Mouse (Mus musculus): ENCODE data around the gene Rap1gds1. TPM values are rescaled to one million over a fixed set of nuclear protein-coding genes. Genes with fewer than 3 reads are reported as not detected.

Rap1gds1 gene
- polyA plus RNA-seq, 1 experiment from 2014 or later: 35.5 TPM

GRCm38 (mm10) chr3:138945516-138945915 is 129.5 kb downstream of the Rap1gds1 start:
- H3K4me2 ChIP-seq (ENCODE audit: low read length): no peak overlapping the region
- H3K36me3 ChIP-seq (ENCODE audit: control insufficient read depth, insufficient read depth, low read length): peaks cover 11% of the 10 kb centered on the region; the same call in 1 of the 2 replicates
- WGBS: 70% methylated on average over 3 of the region's 3 CpGs
- H3K27ac ChIP-seq (ENCODE audit: low read depth, low read length): no peak overlapping the region
- no peaks in the 10 kb centered on the region for H3K4me1 ChIP-seq (ENCODE audit: control insufficient read depth, insufficient read depth, low read length)
- no peak overlapping the region for H3K9ac ChIP-seq (ENCODE audit: low read length)
- ATAC-seq (no peak), DNase-seq (ENCODE audit: low spot score) (peak; percentile 39)
- H3K27me3 ChIP-seq (replicated peaks; ENCODE audit: control insufficient read depth, insufficient read depth, low read length): no peaks in the 10 kb centered on the region
- no peak overlapping the region for H3K4me3 ChIP-seq (ENCODE audit: low read depth, low read length)
- no peaks in the 10 kb centered on the region for H3K9me3 ChIP-seq (replicated peaks; ENCODE audit: control insufficient read depth, low read length)

GRCm38 (mm10) chr3:138941604-138942003 is 133.4 kb downstream of the Rap1gds1 start:
- ATAC-seq (no peak), DNase-seq (ENCODE audit: low spot score) (peak; percentile 16)
- Histone ChIP-seq H3K27ac (ENCODE audit: low read depth, low read length) (no peak overlapping the region), H3K9ac (ENCODE audit: low read length) (no peak overlapping the region), H3K27me3 (replicated peaks; ENCODE audit: control insufficient read depth, insufficient read depth, low read length) (no peaks in the 10 kb centered on the region), H3K36me3 (ENCODE audit: control insufficient read depth, insufficient read depth, low read length) (peaks cover 35% of the 10 kb centered on the region), H3K4me3 (ENCODE audit: low read depth, low read length) (no peak overlapping the region), H3K4me1 (ENCODE audit: control insufficient read depth, insufficient read depth, low read length) (no peaks in the 10 kb centered on the region), H3K9me3 (replicated peaks; ENCODE audit: control insufficient read depth, low read length) (no peaks in the 10 kb centered on the region), H3K4me2 (ENCODE audit: low read length) (no peak overlapping the region)
- 43% methylated on average over 9 of the region's 9 CpGs for WGBS

GRCm38 (mm10) chr3:138937241-138937640 is 137.8 kb downstream of the Rap1gds1 start:
- peaks cover 28% of the 10 kb centered on the region for H3K36me3 ChIP-seq (ENCODE audit: control insufficient read depth, insufficient read depth, low read length)
- H3K4me1 ChIP-seq (ENCODE audit: control insufficient read depth, insufficient read depth, low read length): no peaks in the 10 kb centered on the region
- DNase-seq (ENCODE audit: low spot score): no peak
- no peak overlapping the region for H3K4me3 ChIP-seq (ENCODE audit: low read depth, low read length)
- WGBS: 96% methylated on average over 10 of the region's 10 CpGs
- no peak overlapping the region for H3K4me2 ChIP-seq (ENCODE audit: low read length)
- peaks cover 3% of the 10 kb centered on the region; the same call in 1 of the 2 replicates for H3K9me3 ChIP-seq (replicated peaks; ENCODE audit: control insufficient read depth, low read length)
- no peak overlapping the region for H3K9ac ChIP-seq (ENCODE audit: low read length)
- H3K27ac ChIP-seq (ENCODE audit: low read depth, low read length): no peak overlapping the region
- H3K27me3 ChIP-seq (replicated peaks; ENCODE audit: control insufficient read depth, insufficient read depth, low read length): no peaks in the 10 kb centered on the region
- no peak for ATAC-seq

- WGBS: 95% methylated on average over 8 of the region's 8 CpGs
- Histone ChIP-seq H3K4me1 (ENCODE audit: control insufficient read depth, insufficient read depth, low read length) (no peaks in the 10 kb centered on the region), H3K9me3 (replicated peaks; ENCODE audit: control insufficient read depth, low read length) (peaks cover 3% of the 10 kb centered on the region; the same call in 1 of the 2 replicates), H3K27ac (ENCODE audit: low read depth, low read length) (no peak overlapping the region), H3K9ac (ENCODE audit: low read length) (no peak overlapping the region), H3K36me3 (ENCODE audit: control insufficient read depth, insufficient read depth, low read length) (peaks cover 28% of the 10 kb centered on the region), H3K27me3 (replicated peaks; ENCODE audit: control insufficient read depth, insufficient read depth, low read length) (no peaks in the 10 kb centered on the region), H3K4me3 (ENCODE audit: low read depth, low read length) (no peak overlapping the region), H3K4me2 (ENCODE audit: low read length) (no peak overlapping the region)
- no peak for ATAC-seq
- no peak for DNase-seq (ENCODE audit: low spot score)
These were observed 138.2 kb downstream of the Rap1gds1 start for GRCm38 (mm10) chr3:138936780-138937179.

- Histone ChIP-seq H3K27ac (ENCODE audit: low read depth, low read length) (no peak overlapping the region), H3K4me2 (ENCODE audit: low read length) (no peak overlapping the region), H3K9ac (ENCODE audit: low read length) (no peak overlapping the region), H3K36me3 (ENCODE audit: control insufficient read depth, insufficient read depth, low read length) (peaks cover 8% of the 10 kb centered on the region), H3K4me1 (ENCODE audit: control insufficient read depth, insufficient read depth, low read length) (no peaks in the 10 kb centered on the region), H3K9me3 (replicated peaks; ENCODE audit: control insufficient read depth, low read length) (no peaks in the 10 kb centered on the region), H3K4me3 (ENCODE audit: low read depth, low read length) (no peak overlapping the region), H3K27me3 (replicated peaks; ENCODE audit: control insufficient read depth, insufficient read depth, low read length) (no peaks in the 10 kb centered on the region)
- ATAC-seq (no peak), DNase-seq (ENCODE audit: low spot score) (no peak)
- WGBS: 92% methylated on average over 4 of the region's 4 CpGs
These were observed 147.6 kb downstream of the Rap1gds1 start for GRCm38 (mm10) chr3:138927437-138927836.

- WGBS: 67% methylated on average over 8 of the region's 8 CpGs
- Histone ChIP-seq H3K4me2 (ENCODE audit: low read length) (no peak overlapping the region), H3K27me3 (replicated peaks; ENCODE audit: control insufficient read depth, insufficient read depth, low read length) (no peaks in the 10 kb centered on the region), H3K9me3 (replicated peaks; ENCODE audit: control insufficient read depth, low read length) (no peaks in the 10 kb centered on the region), H3K9ac (ENCODE audit: low read length) (no peak overlapping the region), H3K4me3 (ENCODE audit: low read depth, low read length) (no peak overlapping the region), H3K36me3 (ENCODE audit: control insufficient read depth, insufficient read depth, low read length) (peaks cover 8% of the 10 kb centered on the region), H3K27ac (ENCODE audit: low read depth, low read length) (no peak overlapping the region), H3K4me1 (ENCODE audit: control insufficient read depth, insufficient read depth, low read length) (no peaks in the 10 kb centered on the region)
- ATAC-seq: no peak
- no peak for DNase-seq (ENCODE audit: low spot score)
These were observed 148.8 kb downstream of the Rap1gds1 start for GRCm38 (mm10) chr3:138926161-138926560.

GRCm38 (mm10) chr3:138918241-138918640 is 156.8 kb downstream of the Rap1gds1 start:
- no peak for ATAC-seq

GRCm38 (mm10) chr3:138917016-138917415 is 158.0 kb downstream of the Rap1gds1 start:
- no peak overlapping the region for H3K9ac ChIP-seq (ENCODE audit: low read length)
- WGBS: 85% methylated on average over 4 of the region's 4 CpGs

More at GRCm38 (mm10) chr3:138918241-138918640, 156.8 kb downstream of the Rap1gds1 start:
- Histone ChIP-seq H3K4me1 (ENCODE audit: control insufficient read depth, insufficient read depth, low read length) (no peaks in the 10 kb centered on the region), H3K9me3 (replicated peaks; ENCODE audit: control insufficient read depth, low read length) (no peaks in the 10 kb centered on the region), H3K4me3 (ENCODE audit: low read depth, low read length) (no peak overlapping the region), H3K9ac (ENCODE audit: low read length) (no peak overlapping the region), H3K36me3 (ENCODE audit: control insufficient read depth, insufficient read depth, low read length) (no peaks in the 10 kb centered on the region), H3K27me3 (replicated peaks; ENCODE audit: control insufficient read depth, insufficient read depth, low read length) (no peaks in the 10 kb centered on the region), H3K27ac (ENCODE audit: low read depth, low read length) (no peak overlapping the region), H3K4me2 (ENCODE audit: low read length) (no peak overlapping the region)
- 96% methylated on average over 4 of the region's 4 CpGs for WGBS
- DNase-seq (ENCODE audit: low spot score): no peak

GRCm38 (mm10) chr3:138916591-138916990 is 158.4 kb downstream of the Rap1gds1 start:
- Histone ChIP-seq H3K4me3 (ENCODE audit: low read depth, low read length) (no peak overlapping the region), H3K36me3 (ENCODE audit: control insufficient read depth, insufficient read depth, low read length) (no peaks in the 10 kb centered on the region), H3K9me3 (replicated peaks; ENCODE audit: control insufficient read depth, low read length) (no peaks in the 10 kb centered on the region), H3K4me2 (ENCODE audit: low read length) (no peak overlapping the region), H3K27me3 (replicated peaks; ENCODE audit: control insufficient read depth, insufficient read depth, low read length) (no peaks in the 10 kb centered on the region), H3K4me1 (ENCODE audit: control insufficient read depth, insufficient read depth, low read length) (no peaks in the 10 kb centered on the region), H3K27ac (ENCODE audit: low read depth, low read length) (no peak overlapping the region), H3K9ac (ENCODE audit: low read length) (no peak overlapping the region)
- ATAC-seq (no peak), DNase-seq (ENCODE audit: low spot score) (no peak)
- WGBS: 94% methylated on average over 4 of the region's 4 CpGs

More at GRCm38 (mm10) chr3:138917016-138917415, 158.0 kb downstream of the Rap1gds1 start:
- Histone ChIP-seq H3K27ac (ENCODE audit: low read depth, low read length) (no peak overlapping the region), H3K4me3 (ENCODE audit: low read depth, low read length) (no peak overlapping the region), H3K4me1 (ENCODE audit: control insufficient read depth, insufficient read depth, low read length) (no peaks in the 10 kb centered on the region), H3K36me3 (ENCODE audit: control insufficient read depth, insufficient read depth, low read length) (no peaks in the 10 kb centered on the region), H3K9me3 (replicated peaks; ENCODE audit: control insufficient read depth, low read length) (no peaks in the 10 kb centered on the region), H3K4me2 (ENCODE audit: low read length) (no peak overlapping the region), H3K27me3 (replicated peaks; ENCODE audit: control insufficient read depth, insufficient read depth, low read length) (no peaks in the 10 kb centered on the region)
- ATAC-seq (no peak), DNase-seq (ENCODE audit: low spot score) (no peak)

Data from forebrain, embryonic 14.5 days (tissue).